Mouse (Mus musculus) liver, postnatal 0 days (tissue): ENCODE data around the gene Hepacam2.

Experiments
- CTCF ChIP-seq: sonication (generic); IDR thresholded peaks from 2 replicates; pipeline ENCODE4 v1.5.1; 2016; ENCODE audit warnings: antibody characterized with exemption, low read depth
- EP300 ChIP-seq: IDR thresholded peaks from 2 replicates; pipeline ENCODE4 v1.6.1; 2016; ENCODE audit warnings: antibody characterized with exemption, low read depth, mild to moderate bottlenecking

- TF ChIP-seq CTCF (no peak), EP300 (no peak)
Measured at GRCm38 (mm10) chr6:3455944-3456536, 42.1 kb downstream of the Hepacam2 start.
